Mouse (Mus musculus): ENCODE measurements around the gene Chka. TPM values are rescaled to one million over a fixed set of nuclear protein-coding genes. Genes with fewer than 3 reads are reported as not detected.

The Chka gene
- polyA plus RNA-seq, 1 experiment from 2014 or later = 54.0 TPM

DNA sequence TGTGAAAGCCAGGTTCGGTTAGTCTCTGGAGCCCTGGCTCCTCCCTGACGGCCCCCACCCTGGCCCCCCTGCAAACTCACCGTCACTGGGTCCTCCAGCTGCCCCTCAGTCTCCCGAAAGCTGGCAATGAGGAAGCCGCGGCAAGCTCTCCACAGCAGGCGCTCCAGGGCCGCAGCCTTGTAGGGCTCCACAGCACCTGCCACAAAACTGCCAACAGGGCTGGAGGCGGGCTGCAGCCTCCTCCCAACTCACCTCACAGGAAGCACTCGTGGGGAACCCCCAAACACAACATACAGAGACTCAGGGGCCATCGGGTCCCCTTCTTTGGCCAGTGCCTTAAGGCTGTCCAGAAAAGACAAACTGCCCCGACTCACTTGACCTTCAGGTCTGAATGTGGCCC, 51.4 kb downstream of the Chka start:
- H3K9ac ChIP-seq (ENCODE audit: low read length) = no peak overlapping the region
- H3K4me3 ChIP-seq (ENCODE audit: low read depth, low read length) = no peak overlapping the region
- H3K36me3 ChIP-seq (ENCODE audit: control insufficient read depth, insufficient read depth, low read length) = peaks cover 39% of the 10 kb centered on the region
- H3K4me2 ChIP-seq (ENCODE audit: low read length) = no peak overlapping the region
- DNase-seq (ENCODE audit: low spot score) = no peak
- 87% methylated on average over 12 of the region's 12 CpGs for WGBS
- H3K27me3 ChIP-seq (replicated peaks; ENCODE audit: control insufficient read depth, insufficient read depth, low read length) = no peaks in the 10 kb centered on the region
- peaks cover 23% of the 10 kb centered on the region for H3K4me1 ChIP-seq (replicated peaks; ENCODE audit: control insufficient read depth, insufficient read depth, low read length)
- H3K27ac ChIP-seq (ENCODE audit: low read depth) = no peak overlapping the region
- H3K9me3 ChIP-seq (ENCODE audit: control insufficient read depth, low read length) = no peaks in the 10 kb centered on the region
- ATAC-seq (replicated peaks; ENCODE audit: low FRiP score, low TSS enrichment, low read depth) = no peak

DNA sequence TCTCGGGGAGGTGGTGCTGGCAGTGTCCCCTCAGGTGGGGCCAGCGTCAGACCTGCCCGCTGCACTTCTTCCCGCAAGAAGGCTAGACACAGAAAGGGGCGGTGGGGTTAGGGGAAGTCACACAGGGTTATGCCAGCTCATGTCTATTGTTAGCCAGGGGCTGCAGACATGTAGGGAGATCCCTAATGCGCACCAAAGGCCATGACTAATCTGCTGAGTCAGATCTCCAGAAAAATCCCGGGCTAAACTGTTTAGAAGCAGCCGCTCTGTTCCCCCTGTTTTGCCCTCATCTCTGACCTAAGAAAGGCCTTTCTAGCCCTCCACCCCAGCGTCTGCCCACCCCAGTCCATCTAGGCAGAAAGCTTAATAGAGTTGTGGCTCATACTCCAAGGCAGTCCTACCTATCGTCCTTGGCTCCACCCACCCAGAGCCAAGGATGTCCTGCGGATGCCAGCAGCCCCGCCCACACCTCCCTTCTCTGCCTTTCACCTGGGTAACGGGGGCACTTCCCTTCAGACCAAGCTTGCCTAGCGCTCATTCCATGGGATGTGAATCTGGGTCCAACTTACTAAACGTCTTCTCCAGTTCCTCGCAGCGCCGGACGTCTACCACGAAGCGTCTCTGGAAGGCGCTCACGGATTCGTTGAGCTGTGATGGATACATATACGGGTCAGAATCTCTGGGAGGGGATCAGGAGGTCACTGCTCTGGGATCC, 52.2 kb downstream of the Chka start:
- Histone ChIP-seq H3K4me3 (ENCODE audit: low read depth, low read length) (no peak overlapping the region), H3K4me2 (ENCODE audit: low read length) (no peak overlapping the region), H3K9me3 (ENCODE audit: control insufficient read depth, low read length) (no peaks in the 10 kb centered on the region), H3K27me3 (replicated peaks; ENCODE audit: control insufficient read depth, insufficient read depth, low read length) (no peaks in the 10 kb centered on the region), H3K27ac (ENCODE audit: low read depth) (no peak overlapping the region), H3K36me3 (ENCODE audit: control insufficient read depth, insufficient read depth, low read length) (peaks cover 42% of the 10 kb centered on the region), H3K4me1 (replicated peaks; ENCODE audit: control insufficient read depth, insufficient read depth, low read length) (peaks cover 23% of the 10 kb centered on the region), H3K9ac (ENCODE audit: low read length) (no peak overlapping the region)
- 74% methylated on average over 25 of the region's 25 CpGs for WGBS
- DNase-seq (ENCODE audit: low spot score) = no peak
- ATAC-seq (replicated peaks; ENCODE audit: low FRiP score, low TSS enrichment, low read depth) = no peak

DNA sequence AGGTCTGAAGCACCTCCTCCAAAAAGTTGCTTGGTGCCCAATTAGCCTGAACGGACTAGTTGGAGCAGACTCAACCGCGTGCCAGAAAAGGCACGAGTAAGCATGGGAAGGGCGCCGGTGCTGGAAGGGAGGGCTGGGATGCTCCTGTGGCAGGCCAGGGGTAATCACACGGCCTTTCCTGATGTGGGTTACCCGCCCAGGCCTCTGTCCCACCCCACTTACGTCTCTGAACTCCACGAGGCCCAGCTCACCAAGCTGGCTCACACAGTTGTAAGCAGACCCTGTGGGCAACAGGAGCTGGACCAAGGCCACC, 52.7 kb downstream of the Chka start:
- no peak for ATAC-seq (replicated peaks; ENCODE audit: low FRiP score, low TSS enrichment, low read depth)
- H3K9ac ChIP-seq (ENCODE audit: low read length) = no peak overlapping the region

DNA sequence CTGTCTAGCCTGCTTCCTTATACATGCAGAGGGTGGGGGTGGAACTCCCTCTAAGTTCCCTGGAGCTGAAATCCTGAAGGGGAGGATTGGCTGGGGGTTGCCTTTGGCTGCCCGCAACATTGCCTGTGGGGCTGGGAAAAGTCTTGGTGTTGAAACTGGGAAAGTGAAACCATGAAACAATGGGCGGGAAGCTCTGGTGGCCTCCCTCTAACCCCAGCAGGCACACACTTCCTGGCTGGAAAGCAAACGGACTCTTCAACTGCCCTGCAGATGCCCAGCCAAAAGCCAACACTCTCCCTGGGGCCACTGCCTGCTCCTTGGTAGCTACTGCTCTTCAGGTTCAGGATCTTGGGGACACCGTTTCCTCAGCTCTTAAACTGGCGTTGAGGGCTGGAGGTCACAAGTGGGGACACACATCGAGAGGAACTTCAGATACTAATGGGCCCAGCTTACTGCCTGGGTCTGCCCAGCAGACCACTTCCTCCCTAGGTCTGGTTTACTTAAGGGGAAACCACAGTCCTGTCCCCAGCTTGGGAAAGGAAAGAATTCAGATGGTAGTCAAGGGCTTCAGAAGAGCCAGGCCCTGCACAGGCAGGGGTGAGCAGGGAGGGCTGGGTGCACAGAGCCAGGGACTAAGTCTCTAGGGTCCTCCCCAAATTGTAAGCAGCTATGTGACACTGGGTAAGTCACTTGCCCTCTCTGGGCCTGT, 53.8 kb downstream of the Chka start:
- Histone ChIP-seq H3K4me1 (replicated peaks; ENCODE audit: control insufficient read depth, insufficient read depth, low read length) (peaks cover 23% of the 10 kb centered on the region), H3K36me3 (ENCODE audit: control insufficient read depth, insufficient read depth, low read length) (peaks cover 53% of the 10 kb centered on the region), H3K27ac (ENCODE audit: low read depth) (peak overlapping the region; percentile 22; the same call in 1 of the 2 replicates), H3K4me2 (ENCODE audit: low read length) (peak overlapping the region; percentile 84), H3K9ac (ENCODE audit: low read length) (peak overlapping the region; percentile 65), H3K9me3 (ENCODE audit: control insufficient read depth, low read length) (no peaks in the 10 kb centered on the region), H3K27me3 (replicated peaks; ENCODE audit: control insufficient read depth, insufficient read depth, low read length) (no peaks in the 10 kb centered on the region), H3K4me3 (ENCODE audit: low read depth, low read length) (peak overlapping the region; percentile 79)
- 23% methylated on average over 6 of the region's 6 CpGs for WGBS
- DNase-seq (ENCODE audit: low spot score) (peak; percentile 65), ATAC-seq (replicated peaks; ENCODE audit: low FRiP score, low TSS enrichment, low read depth) (no peak)

More for the DNA sequence above, 52.7 kb downstream of the Chka start:
- peaks cover 42% of the 10 kb centered on the region for H3K36me3 ChIP-seq (ENCODE audit: control insufficient read depth, insufficient read depth, low read length)
- peak overlapping the region; percentile 84; the same call in 1 of the 2 replicates for H3K4me2 ChIP-seq (ENCODE audit: low read length)
- peaks cover 23% of the 10 kb centered on the region for H3K4me1 ChIP-seq (replicated peaks; ENCODE audit: control insufficient read depth, insufficient read depth, low read length)
- H3K27ac ChIP-seq (ENCODE audit: low read depth) = no peak overlapping the region
- DNase-seq (ENCODE audit: low spot score) = no peak
- 76% methylated on average over 10 of the region's 10 CpGs for WGBS
- no peaks in the 10 kb centered on the region for H3K27me3 ChIP-seq (replicated peaks; ENCODE audit: control insufficient read depth, insufficient read depth, low read length)
- H3K9me3 ChIP-seq (ENCODE audit: control insufficient read depth, low read length) = no peaks in the 10 kb centered on the region
- no peak overlapping the region for H3K4me3 ChIP-seq (ENCODE audit: low read depth, low read length)

DNA sequence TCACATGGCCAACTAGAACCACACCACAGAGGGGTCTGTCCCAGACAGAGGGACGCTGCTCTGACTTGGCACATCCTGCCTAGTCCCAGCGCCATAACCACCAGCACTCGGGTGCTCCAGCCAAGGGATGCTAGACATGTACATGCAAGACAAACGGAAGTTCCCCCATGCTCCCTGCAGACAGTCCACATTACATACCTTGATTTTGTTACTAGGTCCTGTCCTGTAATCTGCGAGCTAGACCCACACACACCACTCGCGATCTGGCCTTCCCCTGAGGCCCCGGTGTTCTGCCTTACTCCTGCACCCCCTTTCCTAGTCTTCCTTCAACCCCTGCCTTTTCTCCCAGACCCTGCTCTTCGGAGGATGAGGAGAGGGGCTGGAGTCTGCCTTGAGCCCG, 54.8 kb downstream of the Chka start:
- H3K4me2 ChIP-seq (ENCODE audit: low read length) = peak overlapping the region; percentile 84
- H3K4me1 ChIP-seq (replicated peaks; ENCODE audit: control insufficient read depth, insufficient read depth, low read length) = peaks cover 23% of the 10 kb centered on the region
- H3K27ac ChIP-seq (ENCODE audit: low read depth) = peak overlapping the region; percentile 59; the same call in 1 of the 2 replicates
- peak overlapping the region; percentile 79 for H3K4me3 ChIP-seq (ENCODE audit: low read depth, low read length)
- peaks cover 59% of the 10 kb centered on the region for H3K36me3 ChIP-seq (ENCODE audit: control insufficient read depth, insufficient read depth, low read length)
- WGBS = 31% methylated on average over 10 of the region's 10 CpGs
- no peaks in the 10 kb centered on the region for H3K9me3 ChIP-seq (ENCODE audit: control insufficient read depth, low read length)
- no peak for DNase-seq (ENCODE audit: low spot score)
- H3K27me3 ChIP-seq (replicated peaks; ENCODE audit: control insufficient read depth, insufficient read depth, low read length) = no peaks in the 10 kb centered on the region
- ATAC-seq (replicated peaks; ENCODE audit: low FRiP score, low TSS enrichment, low read depth) = peak; percentile 4
- H3K9ac ChIP-seq (ENCODE audit: low read length) = peak overlapping the region; percentile 65

DNA sequence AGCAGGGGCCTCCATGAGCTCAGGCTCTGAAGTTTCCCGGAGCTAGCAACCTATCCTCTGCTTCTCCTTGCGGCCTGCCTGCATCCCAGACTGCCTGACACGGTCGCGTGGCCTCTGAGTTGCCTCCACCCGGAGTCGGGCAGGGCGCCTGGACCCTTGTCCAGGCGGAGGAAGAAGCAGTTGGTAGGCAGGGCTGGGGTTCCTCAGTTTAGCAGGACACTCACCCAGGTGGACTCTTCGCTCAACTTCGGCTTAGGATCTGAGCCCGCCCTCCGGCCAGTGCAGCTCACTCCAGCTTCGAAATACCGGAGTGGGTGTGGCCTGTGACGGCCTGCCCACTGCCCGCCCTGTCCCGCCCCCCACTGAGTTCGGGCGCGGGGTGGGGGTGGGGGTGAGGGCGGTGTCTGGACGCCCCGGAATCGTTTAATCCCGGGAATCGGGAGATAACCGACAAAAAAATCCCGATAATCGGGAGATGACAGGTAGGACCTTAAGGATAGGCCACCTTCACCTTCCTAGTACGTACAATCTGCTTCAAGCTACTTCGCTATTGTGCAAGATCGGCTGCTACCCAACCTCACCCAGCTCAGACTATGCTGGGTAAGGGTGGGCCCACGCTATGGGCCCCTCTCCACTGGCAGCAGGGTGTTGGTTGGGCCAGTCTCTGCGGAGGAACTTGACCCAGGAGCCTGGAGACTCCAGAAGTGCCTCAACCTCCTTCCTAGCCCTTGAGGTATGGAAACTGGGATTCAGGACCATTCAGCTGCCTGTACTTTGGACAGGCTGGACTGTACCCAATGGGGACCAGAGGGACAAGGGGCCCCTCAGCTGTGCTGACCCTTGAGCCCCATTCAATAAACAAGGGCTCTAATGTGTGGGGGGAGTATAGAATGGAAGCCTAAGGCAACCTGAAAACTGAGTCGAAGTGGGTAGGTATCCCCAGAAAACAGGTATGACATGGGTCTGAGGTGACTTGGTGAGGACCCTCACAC, 55.5 kb downstream of the Chka start, which contains the start of gene Tcirg1:
Tcirg1 (minus strand) TSS at position 339 of the 992 bp plus-strand sequence.
- Histone ChIP-seq H3K4me2 (ENCODE audit: low read length) (peak within 1 kb of the TSS; percentile 84), H3K4me1 (replicated peaks; ENCODE audit: control insufficient read depth, insufficient read depth, low read length) (peaks cover 28% of the 10 kb centered on the region), H3K27ac (ENCODE audit: low read depth) (peak within 1 kb of the TSS; percentile 59; the same call in 1 of the 2 replicates), H3K36me3 (ENCODE audit: control insufficient read depth, insufficient read depth, low read length) (peaks cover 51% of the 10 kb centered on the region), H3K9ac (ENCODE audit: low read length) (peak within 1 kb of the TSS; percentile 65), H3K4me3 (ENCODE audit: low read depth, low read length) (peak within 1 kb of the TSS; percentile 79), H3K9me3 (ENCODE audit: control insufficient read depth, low read length) (no peaks in the 10 kb centered on the region), H3K27me3 (replicated peaks; ENCODE audit: control insufficient read depth, insufficient read depth, low read length) (no peaks in the 10 kb centered on the region)
- 3% methylated on average over 36 of the region's 36 CpGs for WGBS
- DNase-seq (ENCODE audit: low spot score) (peak; percentile 88), ATAC-seq (replicated peaks; ENCODE audit: low FRiP score, low TSS enrichment, low read depth) (peak; percentile 86)

DNA sequence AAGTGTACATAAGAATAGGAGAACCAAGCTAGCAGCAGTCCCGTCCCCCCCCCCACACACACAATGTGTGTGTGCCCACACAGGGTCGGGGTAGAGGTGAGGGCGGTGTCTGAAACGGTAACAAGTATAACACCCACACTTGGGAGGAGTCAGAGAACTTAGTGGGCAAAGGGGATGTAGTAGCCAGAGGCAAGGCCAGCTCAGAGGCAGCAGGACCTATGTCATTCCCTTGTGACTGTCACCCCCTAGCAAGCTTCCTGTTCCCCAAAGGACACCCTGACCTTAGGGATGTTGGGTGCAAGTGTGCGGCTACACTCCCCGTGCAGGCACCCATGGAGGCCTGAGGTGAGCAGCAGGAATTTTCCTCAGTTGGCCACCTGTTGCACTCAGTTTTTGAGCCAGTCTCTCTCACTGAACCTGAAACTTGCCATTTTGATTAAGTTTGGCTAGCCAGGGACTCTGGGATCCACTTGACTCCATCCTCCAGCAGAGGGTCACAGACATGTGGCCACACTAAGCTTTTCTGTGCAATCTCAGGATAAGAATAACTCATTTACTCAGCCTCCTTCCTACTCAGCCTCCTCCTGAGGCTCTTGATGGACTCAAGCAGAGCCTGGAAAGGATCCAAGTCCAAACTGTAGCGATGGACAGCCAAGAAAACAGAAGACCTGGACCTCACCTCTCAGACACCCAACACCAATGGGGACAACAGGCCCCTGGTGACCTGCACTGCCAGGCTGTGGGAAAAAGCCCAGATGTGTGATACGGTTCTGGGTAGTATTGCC, 56.5 kb downstream of the Chka start:
- Histone ChIP-seq H3K27ac (ENCODE audit: low read depth) (no peak overlapping the region), H3K27me3 (replicated peaks; ENCODE audit: control insufficient read depth, insufficient read depth, low read length) (no peaks in the 10 kb centered on the region), H3K4me2 (ENCODE audit: low read length) (peak overlapping the region; percentile 84), H3K4me3 (ENCODE audit: low read depth, low read length) (no peak overlapping the region), H3K36me3 (ENCODE audit: control insufficient read depth, insufficient read depth, low read length) (peaks cover 41% of the 10 kb centered on the region), H3K9me3 (ENCODE audit: control insufficient read depth, low read length) (no peaks in the 10 kb centered on the region), H3K9ac (ENCODE audit: low read length) (no peak overlapping the region), H3K4me1 (replicated peaks; ENCODE audit: control insufficient read depth, insufficient read depth, low read length) (peaks cover 28% of the 10 kb centered on the region)
- DNase-seq (ENCODE audit: low spot score) (no peak), ATAC-seq (replicated peaks; ENCODE audit: low FRiP score, low TSS enrichment, low read depth) (no peak)
- WGBS = 83% methylated on average over 8 of the region's 8 CpGs

DNA sequence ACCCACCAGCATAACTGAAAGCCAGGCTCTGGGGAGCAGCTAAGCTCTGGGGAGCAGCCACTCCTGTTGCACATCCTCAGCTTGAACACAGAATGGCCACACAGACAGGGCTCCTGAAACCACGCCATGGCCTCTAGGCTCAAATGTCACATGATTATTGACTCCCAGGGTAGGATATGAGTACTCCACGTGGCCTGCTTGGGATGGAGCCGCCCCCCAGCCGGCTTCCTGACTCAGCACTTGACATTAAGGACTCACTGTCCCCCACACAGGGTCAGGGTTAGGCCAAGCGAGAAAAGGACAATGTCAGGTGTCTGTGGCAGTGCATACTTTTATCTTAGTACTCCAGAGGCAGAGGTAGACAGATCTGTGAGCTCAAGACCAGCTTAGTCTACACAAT, 58.6 kb downstream of the Chka start:
- Histone ChIP-seq H3K4me1 (replicated peaks; ENCODE audit: control insufficient read depth, insufficient read depth, low read length) (peaks cover 32% of the 10 kb centered on the region), H3K4me3 (ENCODE audit: low read depth, low read length) (no peak overlapping the region), H3K36me3 (ENCODE audit: control insufficient read depth, insufficient read depth, low read length) (peaks cover 33% of the 10 kb centered on the region), H3K27ac (ENCODE audit: low read depth) (no peak overlapping the region), H3K27me3 (replicated peaks; ENCODE audit: control insufficient read depth, insufficient read depth, low read length) (no peaks in the 10 kb centered on the region), H3K4me2 (ENCODE audit: low read length) (no peak overlapping the region), H3K9ac (ENCODE audit: low read length) (no peak overlapping the region), H3K9me3 (ENCODE audit: control insufficient read depth, low read length) (no peaks in the 10 kb centered on the region)
- ATAC-seq (replicated peaks; ENCODE audit: low FRiP score, low TSS enrichment, low read depth) (no peak), DNase-seq (ENCODE audit: low spot score) (no peak)
- 83% methylated on average over 5 of the region's 5 CpGs for WGBS

Data from intestine, embryonic 14.5 days (tissue).